Mouse (Mus musculus): ENCODE measurements around the gene Thsd1. TPM values are rescaled to one million over a fixed set of nuclear protein-coding genes. Genes with fewer than 3 reads are reported as not detected.

The Thsd1 gene
- 8.3 and 8.5 TPM in 2 replicates for polyA plus RNA-seq (2015; fragmentation: Nextera tagmentation; extraction: Ambion mirVana)

DNA sequence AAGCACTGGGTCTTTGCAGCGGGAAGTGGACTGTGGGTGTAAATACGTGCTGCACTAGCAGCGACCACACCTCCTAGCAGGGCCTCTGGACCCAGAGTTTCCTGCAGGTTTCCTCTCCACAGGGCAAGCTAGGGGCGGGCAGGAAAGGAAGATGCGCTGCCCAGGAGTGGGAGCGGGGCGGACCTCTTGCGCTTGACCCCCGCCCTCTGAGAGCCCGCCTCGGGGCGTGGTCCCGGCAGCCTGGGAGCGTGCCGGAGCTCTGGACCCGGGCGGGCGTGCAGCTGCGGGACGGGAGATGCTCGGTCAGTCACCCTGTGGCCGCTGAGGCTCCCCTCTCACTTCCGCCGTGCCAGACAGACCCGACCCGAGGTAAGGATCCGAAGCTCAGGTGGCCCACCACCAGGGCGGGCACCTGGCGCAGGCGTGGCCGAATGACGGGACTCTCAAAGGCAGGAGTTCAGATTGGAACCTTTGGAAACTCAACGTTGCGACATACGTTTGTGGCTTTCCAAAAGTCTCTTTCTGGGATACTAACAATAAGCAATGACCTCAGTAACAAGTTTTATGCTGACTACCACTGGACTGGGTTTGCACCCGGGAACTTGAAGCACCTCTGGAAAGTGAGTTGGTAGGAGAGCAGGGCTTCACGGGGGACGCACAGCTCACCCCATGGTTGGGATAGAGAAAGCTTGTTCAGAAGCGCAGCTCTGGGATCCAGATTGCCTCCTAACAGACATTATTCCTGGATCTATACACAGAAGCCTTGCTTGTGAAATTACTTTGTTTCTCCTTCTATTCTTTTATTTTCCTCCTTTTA is at the start of gene Thsd1:
TSS of gene Thsd1 (plus strand) at position 253 of the 817 bp plus-strand sequence.
- H3K9ac ChIP-seq = peak within 1 kb of the TSS; percentile 72
- H3K27me3 ChIP-seq = peaks cover 24% of the 10 kb centered on the region
- peak; percentile 78 for ATAC-seq (ENCODE audit: low FRiP score)
- under 1% methylated on average over 39 of the region's 39 CpGs for WGBS
- H3K4me2 ChIP-seq = peak within 1 kb of the TSS; percentile 88
- no peak within 1 kb of the TSS for H3K27ac ChIP-seq
- peaks cover 18% of the 10 kb centered on the region for H3K36me3 ChIP-seq
- H3K9me3 ChIP-seq = no peaks in the 10 kb centered on the region
- H3K4me3 ChIP-seq = peak within 1 kb of the TSS; percentile 50
- peaks cover 9% of the 10 kb centered on the region for H3K4me1 ChIP-seq (replicated peaks)

DNA sequence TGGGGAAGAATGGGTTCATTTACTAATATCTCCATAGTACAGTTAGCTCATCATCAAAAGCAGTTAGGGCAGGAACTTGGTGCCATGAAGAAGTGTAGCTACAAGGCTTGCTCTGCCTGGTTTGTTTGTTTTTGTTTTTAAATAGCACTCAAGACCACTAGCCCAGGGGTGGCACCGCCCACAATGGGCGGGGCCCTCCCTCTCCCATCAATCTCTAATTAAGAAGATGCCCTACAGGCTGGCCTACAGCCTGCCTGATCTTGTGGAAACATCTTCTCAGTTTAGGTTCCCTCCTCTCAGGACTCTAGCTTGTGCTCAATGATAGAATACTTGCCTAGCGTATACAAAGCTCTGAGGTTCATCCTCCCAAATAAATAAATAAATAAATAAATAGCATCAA is 42.2 kb upstream of the Thsd1 start:
- no peaks in the 10 kb centered on the region for H3K36me3 ChIP-seq
- peak overlapping the region; percentile 73 for H3K4me2 ChIP-seq
- H3K27me3 ChIP-seq = no peaks in the 10 kb centered on the region
- H3K4me3 ChIP-seq = peak overlapping the region; percentile 79
- H3K27ac ChIP-seq = peak overlapping the region; percentile 86; the same call in 1 of the 2 replicates
- H3K4me1 ChIP-seq (replicated peaks) = peaks cover 11% of the 10 kb centered on the region
- no peaks in the 10 kb centered on the region for H3K9me3 ChIP-seq
- peak overlapping the region; percentile 75 for H3K9ac ChIP-seq
- ATAC-seq (ENCODE audit: low FRiP score) = peak; percentile 56
- WGBS = 0% methylated on average over 3 of the region's 3 CpGs

DNA sequence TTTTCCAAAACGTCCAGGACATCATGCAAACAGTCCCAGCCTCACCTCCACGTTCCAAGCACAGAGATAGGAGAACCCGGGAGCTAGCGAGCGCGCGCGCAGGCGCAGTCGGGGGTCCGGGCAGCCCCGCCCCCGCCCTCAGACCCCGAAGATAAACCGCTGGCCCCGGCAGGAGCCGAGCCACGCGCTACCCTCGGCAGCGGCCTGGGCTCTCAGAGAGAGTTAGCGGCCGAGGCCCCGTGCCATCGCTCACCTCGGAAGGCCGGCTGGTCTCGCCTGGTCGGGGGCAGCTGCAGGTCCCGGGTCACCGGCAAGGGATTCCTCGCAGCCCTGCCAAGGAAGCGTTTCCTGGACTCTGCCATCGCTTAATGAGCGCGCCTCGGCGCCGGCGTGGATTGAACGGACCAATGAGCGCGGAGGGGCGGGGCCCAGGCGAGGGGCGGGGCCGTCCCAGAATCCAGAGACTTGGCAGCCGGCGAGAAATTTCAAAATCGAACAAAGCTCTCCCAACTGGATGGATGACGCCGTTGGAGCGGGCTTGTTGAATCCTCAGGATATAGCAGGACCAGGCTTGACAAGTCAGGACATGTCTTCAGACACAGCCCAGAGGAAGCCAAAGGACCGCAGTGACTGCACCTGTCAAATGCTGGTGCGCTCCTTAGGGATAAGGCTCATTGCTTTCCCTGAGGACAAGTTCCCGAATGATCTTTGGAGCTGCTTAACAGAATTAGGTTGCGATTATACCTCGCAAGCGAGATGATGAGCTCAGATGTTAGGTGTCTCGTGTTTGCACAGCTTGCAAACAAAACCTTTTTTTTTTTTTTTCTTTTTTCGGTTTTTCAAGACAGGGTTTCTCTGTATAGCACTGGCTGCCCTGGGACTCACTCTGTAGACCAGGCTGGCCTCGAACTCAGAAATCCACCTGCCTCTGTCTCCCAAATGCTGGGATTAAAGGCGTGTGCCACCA is 41.4 kb upstream of the Thsd1 start, which contains the start of gene Ckap2:
TSS of gene Ckap2 (minus strand) at position 389 of the 967 bp plus-strand sequence.
- Histone ChIP-seq H3K4me1 (replicated peaks) (peaks cover 11% of the 10 kb centered on the region), H3K4me2 (peak within 1 kb of the TSS; percentile 73), H3K9me3 (no peaks in the 10 kb centered on the region), H3K9ac (peak within 1 kb of the TSS; percentile 75), H3K27ac (peak within 1 kb of the TSS; percentile 86), H3K27me3 (no peaks in the 10 kb centered on the region), H3K4me3 (peak within 1 kb of the TSS; percentile 79), H3K36me3 (no peaks in the 10 kb centered on the region)
- 2% methylated on average over 63 of the region's 63 CpGs for WGBS
- ATAC-seq (ENCODE audit: low FRiP score) = peak; percentile 98

DNA sequence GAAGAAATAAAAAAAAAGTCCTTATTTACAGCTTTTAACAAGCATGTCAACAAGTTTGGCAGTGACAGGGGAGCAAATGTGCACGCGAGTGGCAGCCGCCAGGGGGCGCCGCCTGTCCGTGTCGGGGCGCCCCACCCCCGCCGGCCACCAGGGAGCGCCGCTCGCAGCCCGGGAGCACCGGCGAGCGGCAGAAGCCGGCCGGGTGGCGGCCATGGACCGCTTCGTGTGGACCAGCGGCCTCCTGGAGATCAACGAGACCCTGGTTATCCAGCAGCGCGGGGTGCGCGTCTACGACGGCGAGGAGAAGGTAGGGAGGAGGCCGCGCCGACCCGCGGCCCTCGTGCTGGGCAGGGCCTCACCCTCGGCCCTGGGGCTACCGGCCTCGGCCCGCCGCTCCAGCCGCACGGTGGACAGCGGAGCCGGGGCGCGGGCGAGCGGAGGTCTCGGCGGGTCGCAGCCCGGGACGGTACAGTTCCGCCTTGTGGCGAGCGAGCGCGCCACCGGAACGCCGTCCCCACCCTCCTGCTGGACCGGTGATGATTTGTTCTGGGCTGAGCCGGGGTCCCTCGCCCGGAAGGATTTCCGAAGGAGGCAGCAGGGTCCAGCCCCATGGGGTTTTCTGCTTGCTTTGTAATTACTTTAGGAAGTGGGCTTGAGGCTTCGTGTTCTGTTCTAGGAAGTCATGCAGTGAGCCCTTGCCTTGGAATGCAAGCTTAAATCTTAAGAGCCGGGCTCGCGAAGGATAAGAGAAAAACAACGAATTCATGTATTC is 34.3 kb upstream of the Thsd1 start, which contains the start of gene Vps36:
TSS of gene Vps36 (plus strand) at position 150 of the 772 bp plus-strand sequence.
- Histone ChIP-seq H3K36me3 (no peaks in the 10 kb centered on the region), H3K9me3 (no peaks in the 10 kb centered on the region), H3K27me3 (no peaks in the 10 kb centered on the region), H3K4me1 (replicated peaks) (peaks cover 19% of the 10 kb centered on the region), H3K4me2 (peak within 1 kb of the TSS; percentile 65), H3K9ac (peak within 1 kb of the TSS; percentile 92), H3K4me3 (peak within 1 kb of the TSS; percentile 83), H3K27ac (peak within 1 kb of the TSS; percentile 96)
- ATAC-seq (ENCODE audit: low FRiP score) = peak; percentile 95
- WGBS = under 1% methylated on average over 45 of the region's 73 CpGs

DNA sequence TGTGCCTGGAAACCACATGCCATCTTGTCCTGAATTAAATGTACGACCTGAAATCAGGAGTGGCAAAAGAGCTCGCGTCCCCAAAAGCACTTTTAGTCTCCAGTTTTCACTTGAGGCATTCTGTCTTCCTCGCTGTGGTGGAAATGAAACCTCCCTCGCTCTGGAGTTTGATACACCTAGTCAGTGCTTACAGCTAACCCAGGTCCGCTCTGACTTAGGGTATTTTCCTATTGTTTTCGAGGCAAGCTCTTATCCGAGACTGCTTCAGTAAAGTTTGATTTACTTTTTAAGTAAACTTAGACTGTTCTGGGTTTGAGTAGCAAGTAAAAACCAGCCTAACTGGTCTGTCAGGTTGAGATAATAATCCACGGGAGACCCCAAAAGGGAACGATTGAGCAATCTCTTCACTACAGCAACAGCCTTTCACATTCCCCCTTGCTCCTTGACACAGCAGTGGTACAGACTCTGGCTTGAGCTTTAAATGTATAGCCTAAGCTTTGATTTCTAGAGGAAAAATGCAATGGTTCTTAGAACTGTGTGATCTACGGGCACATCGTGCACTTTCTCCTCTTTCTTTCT is 33.6 kb upstream of the Thsd1 start:
- no peaks in the 10 kb centered on the region for H3K27me3 ChIP-seq
- peak overlapping the region; percentile 65 for H3K4me2 ChIP-seq
- WGBS = 18% methylated on average over 12 of the region's 12 CpGs
- H3K4me3 ChIP-seq = peak overlapping the region; percentile 83
- no peaks in the 10 kb centered on the region for H3K9me3 ChIP-seq
- peak overlapping the region; percentile 92 for H3K9ac ChIP-seq
- peak overlapping the region; percentile 96 for H3K27ac ChIP-seq
- peaks cover 19% of the 10 kb centered on the region for H3K4me1 ChIP-seq (replicated peaks)
- H3K36me3 ChIP-seq = no peaks in the 10 kb centered on the region
- ATAC-seq (ENCODE audit: low FRiP score) = no peak; the same call in 1 of the 2 replicates

DNA sequence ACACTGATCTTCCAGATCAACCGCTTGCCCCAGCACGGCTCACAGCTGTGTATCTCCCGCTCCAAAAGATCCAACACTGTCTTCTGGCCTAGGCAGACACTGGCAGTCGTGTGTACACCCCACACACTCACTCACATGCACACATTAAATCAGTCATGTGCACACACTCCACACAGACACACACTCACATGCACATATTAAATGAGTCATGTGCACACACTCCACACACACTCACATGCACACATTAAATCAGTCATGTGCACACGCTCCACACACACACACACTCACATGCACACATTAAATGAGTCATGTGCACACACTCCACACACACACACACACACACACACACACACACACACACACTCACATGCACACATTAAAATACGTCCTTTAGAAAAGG is 29.2 kb upstream of the Thsd1 start:
- no peak overlapping the region for H3K27ac ChIP-seq
- H3K9ac ChIP-seq = no peak overlapping the region
- H3K36me3 ChIP-seq = peaks cover 28% of the 10 kb centered on the region
- H3K27me3 ChIP-seq = no peaks in the 10 kb centered on the region
- no peak overlapping the region for H3K4me2 ChIP-seq
- ATAC-seq (ENCODE audit: low FRiP score) = no peak
- H3K9me3 ChIP-seq = no peaks in the 10 kb centered on the region
- 90% methylated on average over 6 of the region's 6 CpGs for WGBS
- H3K4me3 ChIP-seq = no peak overlapping the region
- peaks cover 19% of the 10 kb centered on the region for H3K4me1 ChIP-seq (replicated peaks)

DNA sequence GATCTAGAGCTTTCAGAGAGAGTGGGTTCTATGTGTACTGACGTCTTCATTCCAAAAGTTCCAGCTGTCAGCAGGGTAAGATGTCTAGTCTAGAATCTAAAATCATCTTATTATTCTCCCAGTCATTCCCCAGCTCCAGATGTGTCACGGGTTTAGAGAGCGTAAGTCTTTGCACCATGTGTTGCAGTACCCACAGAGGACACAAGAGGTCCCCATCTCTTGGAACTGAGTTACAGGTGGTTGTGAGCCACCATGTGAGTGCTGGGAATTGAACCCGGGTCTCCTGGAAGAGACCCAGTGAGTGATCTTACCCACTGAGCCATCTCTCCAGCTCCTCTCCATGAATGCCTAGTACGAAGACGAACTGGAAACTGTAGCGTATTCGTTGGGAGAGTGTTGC is 27.6 kb upstream of the Thsd1 start:
- ATAC-seq (ENCODE audit: low FRiP score) = no peak
- peaks cover 9% of the 10 kb centered on the region for H3K4me1 ChIP-seq (replicated peaks)
- no peak overlapping the region for H3K4me3 ChIP-seq
- no peak overlapping the region for H3K27ac ChIP-seq
- no peaks in the 10 kb centered on the region for H3K27me3 ChIP-seq
- 98% methylated on average over 8 of the region's 8 CpGs for WGBS
- no peak overlapping the region for H3K9ac ChIP-seq
- no peaks in the 10 kb centered on the region for H3K9me3 ChIP-seq
- peaks cover 36% of the 10 kb centered on the region for H3K36me3 ChIP-seq
- no peak overlapping the region for H3K4me2 ChIP-seq

DNA sequence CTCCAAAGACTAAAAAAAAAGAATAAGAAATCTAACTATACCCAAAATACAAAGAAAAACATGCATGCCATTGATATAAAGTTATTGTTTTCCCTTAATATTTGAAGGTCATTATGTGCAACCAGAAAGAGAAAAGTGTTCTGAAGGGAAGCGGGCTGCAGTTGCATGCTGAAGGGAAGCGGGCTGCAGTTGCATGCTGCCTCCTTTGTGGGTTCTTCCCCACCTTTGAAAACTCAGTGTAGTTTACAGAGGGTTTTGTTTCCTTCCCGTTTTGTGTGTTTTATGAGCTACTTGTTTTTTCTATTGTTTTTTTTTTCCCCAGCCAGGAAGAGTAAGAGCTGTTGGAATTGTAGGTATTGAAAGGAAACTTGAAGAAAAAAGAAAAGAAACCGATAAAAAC is 19.6 kb upstream of the Thsd1 start:
- Histone ChIP-seq H3K4me3 (no peak overlapping the region), H3K4me2 (no peak overlapping the region), H3K27me3 (no peaks in the 10 kb centered on the region), H3K27ac (no peak overlapping the region), H3K9me3 (no peaks in the 10 kb centered on the region), H3K9ac (no peak overlapping the region), H3K4me1 (replicated peaks) (no peaks in the 10 kb centered on the region), H3K36me3 (peaks cover 56% of the 10 kb centered on the region)
- ATAC-seq (ENCODE audit: low FRiP score) = no peak
- WGBS = 84% methylated on average over 4 of the region's 4 CpGs

DNA sequence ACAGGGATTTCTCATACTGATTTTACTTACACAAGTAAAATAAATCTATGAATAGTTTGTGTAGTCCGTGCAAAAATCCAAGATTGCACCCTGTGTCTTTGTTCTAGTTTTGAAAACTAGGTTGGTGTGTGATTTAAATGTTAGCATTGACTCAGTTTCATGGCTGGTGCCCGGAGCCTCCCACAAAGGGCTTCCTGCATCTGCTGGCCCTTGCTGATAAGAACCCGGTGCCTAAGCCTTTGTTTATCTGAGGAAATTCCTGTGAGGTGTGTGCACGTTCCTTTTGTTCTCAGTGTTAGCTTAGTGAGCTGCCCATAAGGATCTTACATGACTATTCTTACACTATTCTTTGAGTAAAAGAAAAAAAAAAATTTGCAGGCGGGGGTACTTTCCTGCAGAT is 18.1 kb upstream of the Thsd1 start:
- no peak overlapping the region for H3K4me3 ChIP-seq
- no peaks in the 10 kb centered on the region for H3K27me3 ChIP-seq
- H3K9me3 ChIP-seq = no peaks in the 10 kb centered on the region
- no peak overlapping the region for H3K9ac ChIP-seq
- ATAC-seq (ENCODE audit: low FRiP score) = no peak
- H3K27ac ChIP-seq = no peak overlapping the region
- 68% methylated on average over 5 of the region's 5 CpGs for WGBS
- peaks cover 55% of the 10 kb centered on the region for H3K36me3 ChIP-seq
- H3K4me2 ChIP-seq = no peak overlapping the region
- no peaks in the 10 kb centered on the region for H3K4me1 ChIP-seq (replicated peaks)

DNA sequence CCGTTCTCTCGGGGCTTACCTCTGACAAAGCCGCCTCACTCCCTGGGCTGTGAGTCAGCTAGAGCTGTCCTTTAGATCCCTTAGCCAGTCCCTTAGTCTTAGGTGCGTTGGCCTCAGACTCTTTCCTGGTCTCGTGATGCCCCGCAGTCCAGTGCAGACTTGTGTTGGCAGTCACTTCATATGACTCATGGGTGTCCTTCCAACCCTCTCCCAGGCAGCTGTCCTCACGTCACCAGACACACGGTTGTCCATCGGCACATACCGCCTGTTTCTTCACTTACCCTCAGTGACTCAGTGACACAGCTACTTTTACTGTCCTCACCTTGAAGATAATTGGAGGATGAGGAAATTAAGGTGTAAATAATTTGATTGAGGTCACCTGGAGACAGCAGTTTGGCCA is 12.3 kb upstream of the Thsd1 start:
- no peaks in the 10 kb centered on the region for H3K27me3 ChIP-seq
- 98% methylated on average over 10 of the region's 10 CpGs for WGBS
- no peaks in the 10 kb centered on the region for H3K4me1 ChIP-seq (replicated peaks)
- H3K36me3 ChIP-seq = peaks cover 78% of the 10 kb centered on the region
- no peaks in the 10 kb centered on the region for H3K9me3 ChIP-seq
- H3K4me2 ChIP-seq = no peak overlapping the region
- no peak overlapping the region for H3K9ac ChIP-seq
- H3K4me3 ChIP-seq = no peak overlapping the region
- no peak for ATAC-seq (ENCODE audit: low FRiP score)
- no peak overlapping the region for H3K27ac ChIP-seq

DNA sequence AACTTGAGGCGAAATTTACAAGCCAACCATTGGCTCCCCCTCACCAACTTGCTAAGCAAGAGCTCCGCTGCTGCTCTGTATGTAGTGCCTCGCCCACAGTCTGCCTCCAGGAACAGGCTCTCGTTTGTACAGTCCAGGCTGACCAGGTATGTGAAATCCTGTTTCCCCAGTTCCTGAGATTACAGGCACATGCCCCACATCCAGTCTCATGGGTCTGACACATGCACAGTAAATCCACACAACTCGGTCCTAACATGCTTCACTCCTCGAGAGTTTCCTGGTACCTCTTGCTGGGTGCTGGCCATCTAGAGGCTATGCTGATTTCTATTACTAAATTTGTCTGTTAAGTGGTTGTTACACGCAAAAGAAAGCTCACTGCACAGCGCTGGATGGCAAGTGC is 752 bp upstream of the Thsd1 start:
- Histone ChIP-seq H3K4me3 (no peak overlapping the region), H3K4me2 (no peak overlapping the region), H3K27ac (no peak overlapping the region), H3K9ac (no peak overlapping the region), H3K9me3 (no peaks in the 10 kb centered on the region), H3K4me1 (replicated peaks) (peaks cover 9% of the 10 kb centered on the region), H3K36me3 (peaks cover 27% of the 10 kb centered on the region), H3K27me3 (peaks cover 24% of the 10 kb centered on the region)
- WGBS = 69% methylated on average over 8 of the region's 8 CpGs
- no peak for ATAC-seq (ENCODE audit: low FRiP score)
